Mouse (Mus musculus): ENCODE results near the gene Cmtm7. TPM values are rescaled to one million over a fixed set of nuclear protein-coding genes. Genes with fewer than 3 reads are reported as not detected.

The Cmtm7 gene
- polyA plus RNA-seq (2016; fragmentation: Nextera tagmentation; extraction: Ambion mirVana): 79.6 and 82.0 TPM in 2 replicates

DNA sequence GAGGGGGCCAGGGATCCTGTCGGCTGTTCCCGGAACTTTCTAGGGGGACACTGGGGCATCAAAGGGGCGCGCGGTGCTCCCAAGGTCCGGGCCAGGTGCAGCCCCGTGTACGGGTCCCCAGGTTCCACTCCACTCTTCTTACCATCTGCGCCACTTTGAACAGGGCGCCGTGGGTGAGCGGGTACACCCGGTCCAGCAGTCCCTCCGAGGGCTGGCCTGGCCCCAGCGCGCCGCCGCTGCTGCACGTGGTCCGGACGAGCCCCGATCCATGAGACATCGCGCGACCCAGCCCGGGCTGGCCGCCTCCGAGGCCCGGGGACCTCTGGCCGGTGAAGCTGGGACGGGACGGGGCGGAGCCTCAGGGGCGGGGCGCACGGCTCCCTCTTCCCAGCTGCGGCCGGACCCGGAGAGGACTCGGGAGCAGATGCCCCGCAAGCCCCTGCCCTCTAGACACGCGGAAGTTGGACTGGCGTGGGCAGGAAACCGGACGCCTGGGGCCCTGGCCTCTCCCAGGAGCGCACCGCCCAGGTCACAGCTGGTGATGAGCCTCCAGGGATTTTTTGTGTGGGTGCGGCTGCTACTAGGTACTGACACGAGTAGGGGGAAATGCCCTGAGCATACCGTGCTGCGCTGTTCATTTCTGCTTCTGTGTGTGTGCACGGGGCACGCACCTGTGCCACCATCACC is at the start of gene Cmtm7:
Gene Cmtm7, minus strand, starts transcription at position 331 of the 687 bp plus-strand sequence.
- peak; percentile 70 for ATAC-seq (ENCODE audit: insufficient number of reproducible peaks, insufficient read depth, low FRiP score, low TSS enrichment)
- under 1% methylated on average over 51 of the region's 54 CpGs for WGBS
- H3K9me3 ChIP-seq: no peaks in the 10 kb centered on the region
- peak within 1 kb of the TSS; percentile 83 for H3K27ac ChIP-seq
- H3K9ac ChIP-seq: peak within 1 kb of the TSS; percentile 80
- H3K4me3 ChIP-seq: peak within 1 kb of the TSS; percentile 65
- H3K4me2 ChIP-seq (replicated peaks): peak within 1 kb of the TSS; percentile 87
- H3K36me3 ChIP-seq: no peaks in the 10 kb centered on the region
- H3K27me3 ChIP-seq: no peaks in the 10 kb centered on the region
- H3K4me1 ChIP-seq: peaks cover 20% of the 10 kb centered on the region

DNA sequence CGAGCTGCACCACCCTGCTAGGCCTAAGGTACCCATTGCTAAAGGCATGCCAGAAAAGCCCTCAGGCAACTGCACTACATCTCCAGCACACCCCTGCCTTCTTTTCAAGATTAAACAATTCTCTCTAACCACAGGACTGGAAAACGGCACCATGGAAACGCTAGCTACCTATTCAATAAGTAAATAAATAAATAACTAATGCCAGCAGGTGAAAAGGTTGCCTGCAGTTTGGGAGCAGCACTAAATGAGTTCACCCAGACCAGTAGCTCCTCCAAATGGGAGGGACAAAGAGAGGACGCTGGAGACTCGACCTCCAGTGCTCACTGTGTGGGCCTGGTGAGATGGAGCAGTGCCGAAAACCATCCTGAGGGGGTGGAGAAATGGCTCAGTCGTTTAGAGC is 48.7 kb upstream of the Cmtm7 start:
- no peak for ATAC-seq (ENCODE audit: insufficient number of reproducible peaks, insufficient read depth, low FRiP score, low TSS enrichment)
- no peaks in the 10 kb centered on the region for H3K27me3 ChIP-seq
- no peak overlapping the region for H3K9ac ChIP-seq
- no peak overlapping the region for H3K4me2 ChIP-seq (replicated peaks)
- H3K4me3 ChIP-seq: no peak overlapping the region
- no peaks in the 10 kb centered on the region for H3K4me1 ChIP-seq
- no peaks in the 10 kb centered on the region for H3K9me3 ChIP-seq
- no peak overlapping the region for H3K27ac ChIP-seq
- no peaks in the 10 kb centered on the region for H3K36me3 ChIP-seq
- 56% methylated on average over 7 of the region's 7 CpGs for WGBS

DNA sequence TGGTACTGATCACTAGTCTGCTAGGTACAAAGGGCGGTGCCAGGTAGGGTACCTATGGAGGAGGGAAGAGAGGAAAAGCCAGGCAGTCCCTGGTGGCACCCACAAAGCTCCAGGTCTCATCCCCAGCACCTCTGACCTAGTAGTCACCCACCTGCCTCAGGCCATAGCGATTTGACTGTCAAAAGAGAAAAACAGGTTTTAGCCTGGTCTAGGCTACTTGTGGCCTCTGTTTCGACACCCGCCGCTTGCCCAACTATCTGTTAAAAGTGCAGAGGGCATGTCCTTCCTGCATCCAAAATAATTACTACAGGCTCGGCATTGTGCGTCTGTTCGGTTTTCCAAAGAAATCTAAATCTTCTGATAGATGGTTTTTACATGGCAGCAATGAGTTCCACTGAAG is 48.0 kb upstream of the Cmtm7 start:
- 88% methylated on average over 8 of the region's 8 CpGs for whole genome bisulfite sequencing
- no peaks in the 10 kb centered on the region for H3K27me3 ChIP-seq
- ATAC-seq (ENCODE audit: insufficient number of reproducible peaks, insufficient read depth, low FRiP score, low TSS enrichment): no peak

DNA sequence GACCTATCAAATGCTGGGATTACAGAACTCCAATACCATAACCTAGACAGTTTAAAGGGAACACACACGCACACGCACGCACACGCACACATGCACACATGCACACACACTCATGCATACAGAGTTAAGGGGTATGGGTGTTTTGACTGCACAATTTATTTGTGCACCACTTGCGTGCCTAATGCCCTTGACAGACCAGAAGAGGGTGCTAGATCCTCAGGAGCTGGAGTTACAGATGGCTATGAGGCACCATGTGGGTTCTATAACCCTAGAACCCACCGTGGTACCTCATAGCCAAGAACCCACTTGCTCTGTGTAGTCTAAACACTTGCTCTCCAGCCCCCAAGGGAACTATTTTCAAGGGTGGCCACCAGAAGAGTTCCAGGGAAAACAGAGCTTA is 46.7 kb upstream of the Cmtm7 start:
- no peaks in the 10 kb centered on the region for H3K27me3 ChIP-seq
- ATAC-seq (ENCODE audit: insufficient number of reproducible peaks, insufficient read depth, low FRiP score, low TSS enrichment): no peak
- WGBS: 94% methylated on average over 6 of the region's 6 CpGs

More for the DNA sequence above, 48.0 kb upstream of the Cmtm7 start:
- Histone ChIP-seq H3K4me3 (no peak overlapping the region), H3K4me1 (no peaks in the 10 kb centered on the region), H3K9ac (no peak overlapping the region), H3K27ac (no peak overlapping the region), H3K36me3 (no peaks in the 10 kb centered on the region), H3K4me2 (replicated peaks) (no peak overlapping the region), H3K9me3 (no peaks in the 10 kb centered on the region)

DNA sequence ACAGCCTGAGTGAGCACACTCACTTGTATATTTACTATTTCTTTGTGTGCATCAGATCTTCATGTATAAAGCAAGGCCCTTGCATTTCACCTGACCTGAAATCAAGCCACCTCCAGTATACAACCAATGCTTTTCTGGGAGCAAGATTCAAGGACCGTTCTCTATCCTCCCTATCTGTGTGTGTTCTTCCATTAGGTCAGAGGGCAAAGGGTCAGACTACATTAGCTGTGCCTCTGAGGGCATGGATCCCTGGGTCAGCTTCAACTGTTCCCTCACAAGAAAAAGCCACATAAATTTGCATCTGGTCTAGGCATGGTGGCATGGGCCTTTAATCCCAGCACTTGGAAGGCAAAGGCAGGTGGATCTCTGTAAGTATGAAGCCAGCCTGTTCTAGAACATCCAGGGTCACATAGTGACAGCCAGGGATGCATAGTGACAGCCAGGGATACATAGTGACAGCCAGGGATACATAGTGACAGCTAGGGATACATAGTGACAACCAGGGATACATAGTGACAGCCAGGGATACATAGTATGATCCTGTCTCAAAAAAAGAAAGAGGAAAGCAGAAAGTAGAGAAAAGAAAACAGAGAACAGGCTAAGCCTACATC is 45.7 kb upstream of the Cmtm7 start:
- Histone ChIP-seq H3K4me3 (no peak overlapping the region), H3K36me3 (no peaks in the 10 kb centered on the region), H3K27me3 (no peaks in the 10 kb centered on the region), H3K9ac (no peak overlapping the region), H3K4me1 (no peaks in the 10 kb centered on the region), H3K27ac (no peak overlapping the region), H3K9me3 (no peaks in the 10 kb centered on the region), H3K4me2 (replicated peaks) (no peak overlapping the region)
- ATAC-seq (ENCODE audit: insufficient number of reproducible peaks, insufficient read depth, low FRiP score, low TSS enrichment): no peak
- WGBS: 50% methylated on average over 1 of the region's 1 CpGs

More for the DNA sequence above, 46.7 kb upstream of the Cmtm7 start:
- Histone ChIP-seq H3K27ac (no peak overlapping the region), H3K4me3 (no peak overlapping the region), H3K9ac (no peak overlapping the region), H3K9me3 (no peaks in the 10 kb centered on the region), H3K36me3 (no peaks in the 10 kb centered on the region), H3K4me1 (no peaks in the 10 kb centered on the region), H3K4me2 (replicated peaks) (no peak overlapping the region)

DNA sequence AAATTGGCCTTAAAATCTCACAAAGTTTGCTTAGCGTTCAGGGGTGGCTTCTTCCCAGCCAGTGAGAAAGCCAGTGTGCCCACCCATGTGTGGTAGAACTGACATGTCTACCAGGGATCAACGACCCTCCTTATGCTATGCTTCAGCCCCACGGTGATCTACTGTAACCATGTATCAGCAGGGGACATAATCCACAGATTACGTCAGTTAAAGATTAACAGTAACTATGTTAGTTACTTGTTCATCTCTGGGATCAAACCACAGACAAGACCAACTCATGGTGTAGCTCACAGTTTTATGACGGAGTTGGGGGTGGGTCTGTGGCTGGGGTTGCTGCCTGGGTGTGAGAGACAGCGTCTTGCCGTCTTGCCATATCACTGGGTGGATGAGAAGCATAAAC is 42.5 kb upstream of the Cmtm7 start:
- Histone ChIP-seq H3K4me1 (no peaks in the 10 kb centered on the region), H3K4me2 (replicated peaks) (no peak overlapping the region), H3K9me3 (no peaks in the 10 kb centered on the region), H3K36me3 (no peaks in the 10 kb centered on the region), H3K27me3 (no peaks in the 10 kb centered on the region), H3K4me3 (no peak overlapping the region), H3K9ac (no peak overlapping the region), H3K27ac (no peak overlapping the region)
- 91% methylated on average over 7 of the region's 7 CpGs for WGBS
- no peak for ATAC-seq (ENCODE audit: insufficient number of reproducible peaks, insufficient read depth, low FRiP score, low TSS enrichment)

DNA sequence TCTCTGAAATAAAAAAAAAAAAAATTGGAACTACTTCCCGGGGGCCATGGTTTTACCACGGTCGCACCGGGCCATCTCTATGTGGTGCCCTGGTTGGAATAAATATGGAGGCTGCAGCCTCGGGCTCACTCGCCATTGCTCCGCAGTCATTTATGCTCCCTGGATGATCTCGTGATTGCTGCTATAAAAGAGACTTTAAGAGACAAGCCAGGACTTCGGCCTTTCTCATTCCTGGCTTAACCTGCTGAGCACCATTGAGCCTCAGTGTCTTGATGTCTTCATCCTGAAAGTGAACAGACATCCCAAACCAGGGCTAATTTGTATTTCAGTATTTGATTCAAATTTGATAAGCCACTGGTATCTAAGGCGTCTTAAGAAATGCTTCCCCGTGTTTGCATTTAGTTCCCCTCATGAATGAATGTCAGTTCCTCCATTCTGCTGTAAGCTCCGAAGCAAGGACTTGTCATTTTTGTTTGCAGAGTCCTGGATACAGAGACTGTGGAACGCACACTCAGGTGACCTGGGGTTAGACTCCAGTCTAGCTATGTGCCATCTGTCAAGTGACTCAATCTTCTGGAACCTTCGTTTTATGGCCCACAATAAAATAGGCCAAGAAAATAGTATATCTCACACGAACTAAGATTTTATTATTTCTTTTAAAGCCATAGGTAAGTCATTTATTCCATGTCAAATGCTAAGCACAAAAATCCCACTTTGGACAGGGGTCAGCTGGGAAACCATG is 40.1 kb upstream of the Cmtm7 start:
- Histone ChIP-seq H3K9ac (no peak overlapping the region), H3K27ac (no peak overlapping the region), H3K36me3 (no peaks in the 10 kb centered on the region), H3K4me2 (replicated peaks) (no peak overlapping the region), H3K4me3 (no peak overlapping the region), H3K4me1 (no peaks in the 10 kb centered on the region), H3K9me3 (no peaks in the 10 kb centered on the region), H3K27me3 (no peaks in the 10 kb centered on the region)
- ATAC-seq (ENCODE audit: insufficient number of reproducible peaks, insufficient read depth, low FRiP score, low TSS enrichment): no peak
- 86% methylated on average over 15 of the region's 15 CpGs for WGBS

DNA sequence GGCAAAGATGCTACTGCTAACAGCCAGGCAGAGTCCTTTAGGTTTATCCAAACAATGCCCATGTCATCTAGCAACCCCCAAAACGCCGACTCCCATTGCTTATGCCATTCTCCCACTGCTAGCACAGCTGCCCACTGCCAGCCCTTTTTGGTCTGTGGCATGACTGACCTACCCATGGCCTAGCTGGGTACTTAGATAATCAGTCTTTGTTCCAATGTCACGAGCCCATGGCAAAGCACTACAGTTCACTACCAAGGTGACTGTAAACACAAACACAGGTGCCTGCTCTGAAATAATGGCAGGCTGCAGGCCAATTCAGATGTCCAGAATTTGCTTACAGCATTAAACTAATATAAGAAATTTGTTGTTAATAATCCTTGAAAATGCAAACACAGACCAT is 37.3 kb upstream of the Cmtm7 start:
- Histone ChIP-seq H3K4me1 (no peaks in the 10 kb centered on the region), H3K4me3 (no peak overlapping the region), H3K36me3 (no peaks in the 10 kb centered on the region), H3K27ac (no peak overlapping the region), H3K9me3 (no peaks in the 10 kb centered on the region), H3K9ac (no peak overlapping the region), H3K27me3 (no peaks in the 10 kb centered on the region), H3K4me2 (replicated peaks) (no peak overlapping the region)
- WGBS: 84% methylated on average over 3 of the region's 3 CpGs
- no peak for ATAC-seq (ENCODE audit: insufficient number of reproducible peaks, insufficient read depth, low FRiP score, low TSS enrichment)

DNA sequence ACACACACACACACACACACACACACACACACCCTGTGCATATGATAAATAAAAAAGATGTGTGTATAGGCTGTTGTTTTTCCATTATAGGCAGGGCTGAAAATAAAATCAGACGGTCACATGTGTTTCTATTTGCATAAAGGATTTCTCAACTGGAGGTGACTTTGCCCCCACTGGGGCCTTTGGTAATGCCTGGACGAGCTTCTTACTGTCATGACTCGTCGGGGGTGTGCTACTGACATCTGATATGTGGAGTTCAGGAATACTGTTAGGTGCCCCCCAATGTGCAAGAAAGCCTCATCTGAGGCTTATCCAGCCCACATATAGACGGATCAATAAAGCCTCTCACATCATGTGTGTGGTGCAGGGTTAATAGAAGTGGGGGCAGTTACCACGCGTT is 35.4 kb upstream of the Cmtm7 start:
- Histone ChIP-seq H3K36me3 (no peaks in the 10 kb centered on the region), H3K27ac (no peak overlapping the region), H3K4me3 (no peak overlapping the region), H3K4me1 (no peaks in the 10 kb centered on the region), H3K9me3 (no peaks in the 10 kb centered on the region), H3K9ac (no peak overlapping the region), H3K27me3 (no peaks in the 10 kb centered on the region), H3K4me2 (replicated peaks) (no peak overlapping the region)
- 69% methylated on average over 7 of the region's 7 CpGs for WGBS
- ATAC-seq (ENCODE audit: insufficient number of reproducible peaks, insufficient read depth, low FRiP score, low TSS enrichment): no peak

DNA sequence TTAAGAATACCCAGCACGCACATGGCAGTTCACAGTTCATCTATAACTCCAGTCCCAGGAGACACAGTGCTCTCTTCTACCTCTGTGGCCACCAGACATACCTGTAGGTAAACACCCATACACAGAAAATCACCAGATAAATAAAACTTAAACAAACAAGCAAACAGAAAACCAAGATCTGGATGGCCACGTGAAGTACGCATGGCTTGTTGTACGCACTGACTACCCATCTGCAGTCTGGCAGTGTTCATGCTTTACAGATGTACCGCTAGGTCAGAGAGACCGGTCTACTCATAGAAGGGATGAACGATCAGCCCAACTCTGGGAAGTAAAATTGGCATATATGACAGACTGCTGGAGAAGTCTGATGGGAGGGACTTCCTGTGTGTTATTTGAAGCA is 34.5 kb upstream of the Cmtm7 start:
- Histone ChIP-seq H3K9me3 (no peaks in the 10 kb centered on the region), H3K27me3 (no peaks in the 10 kb centered on the region), H3K9ac (no peak overlapping the region), H3K4me1 (no peaks in the 10 kb centered on the region), H3K4me3 (no peak overlapping the region), H3K4me2 (replicated peaks) (no peak overlapping the region), H3K36me3 (no peaks in the 10 kb centered on the region), H3K27ac (no peak overlapping the region)
- 95% methylated on average over 7 of the region's 7 CpGs for WGBS
- 0 out of 2 replicates have a peak, but pooled peaks have one; percentile 15 for ATAC-seq (ENCODE audit: insufficient number of reproducible peaks, insufficient read depth, low FRiP score, low TSS enrichment)

DNA sequence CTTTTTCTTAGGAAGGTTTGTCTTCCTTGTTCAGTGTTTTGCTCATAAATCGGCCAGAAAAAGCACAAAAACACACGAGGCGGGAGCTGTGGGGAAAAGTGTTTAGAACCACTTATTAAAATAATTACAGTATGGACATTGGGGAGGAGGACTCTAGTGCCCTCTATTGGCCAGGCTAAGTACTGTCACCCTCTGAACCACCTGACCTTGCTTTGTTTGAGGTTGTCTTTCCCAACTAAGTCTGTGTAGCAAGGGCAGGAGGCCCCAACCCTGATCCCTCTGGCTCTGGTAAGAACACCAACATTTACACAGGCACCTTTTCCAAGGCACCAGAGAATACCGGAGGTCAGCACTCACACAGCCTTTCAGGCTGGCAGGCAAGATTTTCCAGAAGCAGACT is 33.7 kb upstream of the Cmtm7 start:
- Histone ChIP-seq H3K4me2 (replicated peaks) (no peak overlapping the region), H3K9ac (no peak overlapping the region), H3K4me1 (no peaks in the 10 kb centered on the region), H3K36me3 (no peaks in the 10 kb centered on the region), H3K9me3 (no peaks in the 10 kb centered on the region), H3K4me3 (no peak overlapping the region), H3K27ac (no peak overlapping the region), H3K27me3 (no peaks in the 10 kb centered on the region)
- ATAC-seq (ENCODE audit: insufficient number of reproducible peaks, insufficient read depth, low FRiP score, low TSS enrichment): no peak
- 58% methylated on average over 4 of the region's 4 CpGs for whole genome bisulfite sequencing

DNA sequence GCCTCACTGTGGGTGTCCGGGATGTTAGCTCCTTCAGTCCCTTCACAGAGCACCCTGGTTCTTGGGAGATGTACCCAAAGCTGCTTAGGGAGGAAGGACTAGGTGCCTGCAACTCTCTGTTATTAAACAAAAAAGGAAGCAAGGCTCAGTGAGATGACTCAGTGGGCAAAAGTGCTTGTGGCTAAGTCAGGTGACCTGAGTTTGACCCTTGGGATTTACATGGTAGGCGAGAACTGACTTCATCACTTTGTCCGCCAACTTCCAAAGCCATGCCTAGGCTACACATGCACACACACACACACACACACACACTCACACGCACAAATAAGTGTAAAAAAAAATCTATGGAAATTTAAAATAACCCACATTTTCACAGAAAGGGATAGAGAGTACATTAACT is 30.3 kb upstream of the Cmtm7 start:
- 94% methylated on average over 4 of the region's 4 CpGs for WGBS
- Histone ChIP-seq H3K9ac (no peak overlapping the region), H3K4me3 (no peak overlapping the region), H3K36me3 (no peaks in the 10 kb centered on the region), H3K4me1 (no peaks in the 10 kb centered on the region), H3K27me3 (no peaks in the 10 kb centered on the region), H3K27ac (no peak overlapping the region), H3K9me3 (no peaks in the 10 kb centered on the region), H3K4me2 (replicated peaks) (no peak overlapping the region)
- ATAC-seq (ENCODE audit: insufficient number of reproducible peaks, insufficient read depth, low FRiP score, low TSS enrichment): no peak
